Mouse (Mus musculus) MEL (cell line): ENCODE measurements around the gene Eef2k.

Experiments
- BHLHE40 ChIP-seq: IDR thresholded peaks from 2 replicates; pipeline ENCODE4 v1.6.1; 2012; ENCODE audit warnings: low read depth, mild to moderate bottlenecking, inconsistent platforms, low read length, improper control_type of control experiment, borderline replicate concordance
- CTCF ChIP-seq, 3 experiments: IDR thresholded peaks in 2 of 3; conservative IDR thresholded peaks in 1 of 3; 2 replicates each; pipeline ENCODE4 v1.5.1; 2011 to 2012; ENCODE audit warnings: low read length in 3 of 3, low read depth in 2 of 3, mild to moderate bottlenecking in 2 of 3, improper control_type of control experiment in 1 of 3, inconsistent platforms in 1 of 3, mixed read lengths in 1 of 3, moderate library complexity in 1 of 3; ENCODE audit not compliant: control insufficient read depth in 1 of 3, insufficient read depth in 1 of 3, poor library complexity in 1 of 3, severe bottlenecking in 1 of 3
- TAL1 ChIP-seq: IDR thresholded peaks from 2 replicates; pipeline ENCODE4 v1.6.1; 2012; ENCODE audit warnings: mild to moderate bottlenecking, inconsistent platforms, low read length, moderate library complexity, mixed read lengths
- ZNF384 ChIP-seq: IDR thresholded peaks from 2 replicates; pipeline ENCODE4 v1.6.1; 2012; ENCODE audit warnings: low read depth, mild to moderate bottlenecking, inconsistent platforms, low read length, improper control_type of control experiment

GRCm38 (mm10) chr7:120917279-120917591 is 74.6 kb downstream of the Eef2k start:
- TF ChIP-seq ZNF384, result no peak
- no peak for TF ChIP-seq CTCF (IDR thresholded peaks at IDR 0.05 in 2 of 3, conservative IDR thresholded peaks at IDR 0.05 in 1 of 3; ENCODE audit: control insufficient read depth in 1 of 3, insufficient read depth in 1 of 3, low read depth in 2 of 3, low read length in 3 of 3, poor library complexity in 1 of 3, severe bottlenecking in 1 of 3)
- TF ChIP-seq BHLHE40, result no peak
- no peak for TF ChIP-seq TAL1
